Mouse (Mus musculus) left cerebral cortex, postnatal 10 days (tissue): ENCODE measurements around the gene Mpst. TPM values are rescaled to one million over a fixed set of nuclear protein-coding genes. Genes with fewer than 3 reads are reported as not detected.

ENCODE experiments used
- DNase-seq, 2 experiments: peaks; one replicate each; pipeline ENCODE4 v3.0.0; 2021 to 2022; ENCODE audit warnings: low spot score in 2 of 2, mixed read lengths in 1 of 2; ENCODE audit errors: extremely low spot score in 1 of 2
- intact Hi-C: fragments of 180-260 bp; cut with DNase I; formaldehyde crosslinking; loops from one replicate; pipeline ENCODE4 v1.15.1; 2025
- total RNA-seq, 2 experiments: library from RNA; stranded (reverse); gene quantifications; 2 replicates each; pipeline ENCODE4 v1.2.3; 2021

Gene Mpst
- total RNA-seq, 2 experiments from 2014 or later = 56.3 to 56.5 TPM

GRCm38 (mm10) chr15:78450419-78450768 lies 44.2 kb downstream of the Mpst start:
- DNase-seq = no peak
- intact Hi-C loops = no loop called here

- no peak for DNase-seq
- intact Hi-C loops = no loop called here
These were observed 45.0 kb downstream of the Mpst start for GRCm38 (mm10) chr15:78451201-78451600.

- intact Hi-C loops = no loop called here
- DNase-seq = no peak
These were observed 46.7 kb downstream of the Mpst start for GRCm38 (mm10) chr15:78452929-78453328.

DNA sequence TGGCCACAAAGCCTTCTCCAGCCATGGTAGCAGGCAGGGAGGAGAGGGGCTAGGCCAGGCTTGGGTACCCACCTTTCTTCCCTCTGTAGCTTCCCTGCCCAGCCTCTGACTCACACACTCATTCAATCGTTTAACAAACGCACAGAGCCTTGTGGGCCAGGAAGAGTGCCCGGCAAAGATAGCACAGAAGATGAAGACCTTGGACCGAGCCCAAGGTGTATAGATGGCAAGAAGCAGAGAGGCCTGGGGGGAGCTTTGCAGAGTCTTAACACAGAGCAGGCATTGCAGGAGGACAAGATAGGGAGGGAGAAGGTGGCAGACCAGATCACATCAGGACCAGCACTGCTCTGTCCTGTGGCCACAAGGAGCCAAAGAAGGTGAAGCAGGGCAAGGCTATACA lies 49.0 kb downstream of the Mpst start:
- no peak for DNase-seq
- intact Hi-C loops = no loop called here

GRCm38 (mm10) chr15:78456051-78456450 lies 49.8 kb downstream of the Mpst start:
- DNase-seq = no peak
- intact Hi-C loops = no loop called here

- no peak for DNase-seq
- intact Hi-C loops = no loop called here
These were observed 51.0 kb downstream of the Mpst start for GRCm38 (mm10) chr15:78457193-78457592.

- intact Hi-C loops = no loop called here
- no peak for DNase-seq
These were observed 56.8 kb downstream of the Mpst start for GRCm38 (mm10) chr15:78462981-78463380.

Other genes with a start within 250 kb of the Mpst start
- gene Ift27, start 232.3 kb upstream of the Mpst start, total RNA-seq = 10 to 100 TPM; 39.3 to 39.9 TPM
- gene Pvalb, start 200.0 kb upstream of the Mpst start, total RNA-seq = 1 to 10 TPM; 4.4 to 5.0 TPM
- 1 to 10 TPM in 1 of 2 experiments, under 1 TPM in 1; 0.89 to 1.0 TPM for gene Ncf4, start 161.6 kb upstream of the Mpst start, total RNA-seq
- gene Csf2rb2, start 100.7 kb upstream of the Mpst start, total RNA-seq = under 1 TPM; 0.69 to 0.77 TPM
- gene Csf2rb, start 80.7 kb upstream of the Mpst start, total RNA-seq = 1 to 10 TPM; 2.3 TPM
- gene Tex33, start 10.5 kb upstream of the Mpst start, total RNA-seq = under 1 TPM; 0.39 to 0.51 TPM
- gene Tst, start 509 bp upstream of the Mpst start, total RNA-seq = 10 to 100 TPM; 33.8 to 42.9 TPM
- 100 to 1,000 TPM; 239 to 255 TPM for gene Kctd17, start 22.1 kb downstream of the Mpst start, total RNA-seq
- not detected for gene Tmprss6, start 62.2 kb downstream of the Mpst start, total RNA-seq
- gene Il2rb, start 88.9 kb downstream of the Mpst start, total RNA-seq = under 1 TPM in 1 of 2 experiments, not detected in 1; 0.17 TPM
- 10 to 100 TPM; 14.4 to 15.9 TPM for gene C1qtnf6, start 125.0 kb downstream of the Mpst start, total RNA-seq
- gene Sstr3, start 138.3 kb downstream of the Mpst start, total RNA-seq = 10 to 100 TPM; 12.9 to 14.4 TPM
- 1 to 10 TPM; 1.6 to 2.1 TPM for gene Rac2, start 166.4 kb downstream of the Mpst start, total RNA-seq
- gene Cyth4, start 190.6 kb downstream of the Mpst start, total RNA-seq = 10 to 100 TPM; 10.4 to 11.6 TPM